Mouse (Mus musculus) embryonic facial prominence, embryonic 13.5 days (tissue): ENCODE measurements around the gene Usp46. TPM values are rescaled to one million over a fixed set of nuclear protein-coding genes. Genes with fewer than 3 reads are reported as not detected.
A peak's percentile ranks its signal among the peaks of the same experiment; 100 is the strongest.
"Not testable (repeated sequence)": the region's sequence is repeated elsewhere in the genome, so short reads cannot be mapped to it uniquely, and the experiment has no call there.

Source experiments
- ATAC-seq: fragments of 200-750 bp; cut with Nextera tagmentation; 2 replicates; pipeline ENCODE4 v1.8.0; 2017; ENCODE audit warnings: low read depth; ENCODE audit not compliant: insufficient number of reproducible peaks, insufficient read depth, low FRiP score, low TSS enrichment
- H3K27ac ChIP-seq: fragments of 300-500 bp; sonication (generic); 2 replicates; pipeline ENCODE4 v1.5.1; 2015; ENCODE audit warnings: moderate library complexity, mild to moderate bottlenecking, inconsistent platforms
- H3K27me3 ChIP-seq: fragments of 300-500 bp; sonication (generic); 2 replicates; pipeline ENCODE4 v1.6.1; 2015; ENCODE audit warnings: mild to moderate bottlenecking, inconsistent platforms
- H3K36me3 ChIP-seq: fragments of 300-500 bp; sonication (generic); 2 replicates; pipeline ENCODE4 v1.6.1; 2015; ENCODE audit warnings: mild to moderate bottlenecking, inconsistent platforms
- H3K4me1 ChIP-seq: fragments of 300-500 bp; sonication (generic); 2 replicates; pipeline ENCODE4 v1.6.1; 2015; ENCODE audit warnings: inconsistent platforms
- H3K4me2 ChIP-seq: fragments of 300-500 bp; sonication (generic); 2 replicates; pipeline ENCODE4 v1.6.1; 2015; ENCODE audit warnings: moderate library complexity, mild to moderate bottlenecking, inconsistent platforms
- H3K4me3 ChIP-seq: fragments of 300-500 bp; sonication (generic); 2 replicates; pipeline ENCODE4 v1.5.1; 2015; ENCODE audit warnings: mild to moderate bottlenecking, inconsistent platforms
- H3K9ac ChIP-seq: fragments of 300-500 bp; sonication (generic); 2 replicates; pipeline ENCODE4 v1.6.1; 2015; ENCODE audit warnings: mild to moderate bottlenecking, inconsistent platforms
- H3K9me3 ChIP-seq: fragments of 300-500 bp; sonication (generic); 2 replicates; pipeline ENCODE4 v1.6.1; 2016; ENCODE audit warnings: inconsistent platforms
- WGBS: fragments of 180-500 bp; shearing (Covaris S2); methylation state at CpG from one replicate; pipeline ENCODE4 v1.1.7; 2015; ENCODE audit warnings: mixed read lengths; 5-methylcytosine and 5-hydroxymethylcytosine counted together
- polyA plus RNA-seq: library from polyadenylated mRNA; unstranded; fragments of >200 nt; fragmentation: Nextera tagmentation; extraction: Ambion mirVana; gene quantifications from 2 replicates; pipeline ENCODE4 v1.2.1, GENCODE M21; 2015

Gene Usp46
- polyA plus RNA-seq, 1 experiment from 2014 or later, result 36.5 TPM

- H3K9me3 ChIP-seq, result no peaks in the 10 kb centered on the region
- WGBS, result 14% methylated on average over 11 of the region's 11 CpGs
- peak overlapping the region; percentile 85 for H3K4me3 ChIP-seq
- H3K27me3 ChIP-seq, result no peaks in the 10 kb centered on the region
- peak overlapping the region; percentile 89 for H3K27ac ChIP-seq
- H3K36me3 ChIP-seq, result peaks cover 32% of the 10 kb centered on the region
- H3K4me2 ChIP-seq, result peak overlapping the region; percentile 85
- H3K4me1 ChIP-seq, result peaks cover 18% of the 10 kb centered on the region
- H3K9ac ChIP-seq, result peak overlapping the region; percentile 99
- no peak for ATAC-seq
These were observed 25.6 kb upstream of the Usp46 start for GRCm38 (mm10) chr5:74093556-74094428.

GRCm38 (mm10) chr5:74092833-74093555 is 24.8 kb upstream of the Usp46 start:
- Histone ChIP-seq H3K4me1 (peaks cover 16% of the 10 kb centered on the region), H3K27me3 (no peaks in the 10 kb centered on the region), H3K4me2 (peak overlapping the region; percentile 85), H3K9me3 (no peaks in the 10 kb centered on the region), H3K4me3 (peak overlapping the region; percentile 85), H3K27ac (peak overlapping the region; percentile 89), H3K9ac (peak overlapping the region; percentile 99), H3K36me3 (peaks cover 32% of the 10 kb centered on the region)
- ATAC-seq, result peak; percentile 95
- under 1% methylated on average over 57 of the region's 57 CpGs for WGBS

GRCm38 (mm10) chr5:74092481-74092832 is 24.2 kb upstream of the Usp46 start:
- no peak for ATAC-seq
- no peaks in the 10 kb centered on the region for H3K9me3 ChIP-seq
- H3K36me3 ChIP-seq, result peaks cover 31% of the 10 kb centered on the region
- peaks cover 16% of the 10 kb centered on the region for H3K4me1 ChIP-seq
- 44% methylated on average over 4 of the region's 4 CpGs for WGBS
- peak overlapping the region; percentile 29 for H3K27ac ChIP-seq
- peak overlapping the region; percentile 85 for H3K4me2 ChIP-seq
- no peaks in the 10 kb centered on the region for H3K27me3 ChIP-seq
- H3K9ac ChIP-seq, result peak overlapping the region; percentile 36; the same call in 1 of the 2 replicates
- H3K4me3 ChIP-seq, result peak overlapping the region; percentile 85

GRCm38 (mm10) chr5:74089643-74090042 is 21.4 kb upstream of the Usp46 start:
- peaks cover 5% of the 10 kb centered on the region; the same call in 1 of the 2 replicates for H3K36me3 ChIP-seq
- ATAC-seq, result no peak
- H3K27me3 ChIP-seq, result no peaks in the 10 kb centered on the region
- H3K27ac ChIP-seq, result no peak overlapping the region
- WGBS, result 83% methylated on average over 3 of the region's 3 CpGs
- no peak overlapping the region for H3K4me2 ChIP-seq
- no peaks in the 10 kb centered on the region for H3K9me3 ChIP-seq
- H3K9ac ChIP-seq, result no peak overlapping the region
- peaks cover 10% of the 10 kb centered on the region for H3K4me1 ChIP-seq
- H3K4me3 ChIP-seq, result no peak overlapping the region

- peaks cover 1% of the 10 kb centered on the region; the same call in 1 of the 2 replicates for H3K27me3 ChIP-seq
- no peak overlapping the region for H3K9ac ChIP-seq
- H3K4me3 ChIP-seq, result no peak overlapping the region
- no peaks in the 10 kb centered on the region for H3K9me3 ChIP-seq
- ATAC-seq, result no peak
- no peaks in the 10 kb centered on the region for H3K36me3 ChIP-seq
- 70% methylated on average over 6 of the region's 6 CpGs for WGBS
- no peak overlapping the region for H3K27ac ChIP-seq
- peaks cover 14% of the 10 kb centered on the region for H3K4me1 ChIP-seq
- no peak overlapping the region for H3K4me2 ChIP-seq
These were observed 13.5 kb upstream of the Usp46 start for GRCm38 (mm10) chr5:74081756-74082155.

GRCm38 (mm10) chr5:74078861-74079615 is 10.8 kb upstream of the Usp46 start:
- WGBS, result 70% methylated on average over 11 of the region's 11 CpGs
- peaks cover 9% of the 10 kb centered on the region for H3K27me3 ChIP-seq

GRCm38 (mm10) chr5:74078400-74078799 is 10.2 kb upstream of the Usp46 start:
- Histone ChIP-seq H3K9ac (no peak overlapping the region), H3K4me2 (no peak overlapping the region), H3K36me3 (no peaks in the 10 kb centered on the region), H3K4me3 (no peak overlapping the region), H3K27me3 (peaks cover 9% of the 10 kb centered on the region), H3K27ac (no peak overlapping the region), H3K9me3 (no peaks in the 10 kb centered on the region), H3K4me1 (peaks cover 15% of the 10 kb centered on the region)
- 78% methylated on average over 1 of the region's 1 CpGs for WGBS
- ATAC-seq, result no peak

More at GRCm38 (mm10) chr5:74078861-74079615, 10.8 kb upstream of the Usp46 start:
- Histone ChIP-seq H3K4me1 (peaks cover 15% of the 10 kb centered on the region), H3K4me2 (no peak overlapping the region), H3K9me3 (no peaks in the 10 kb centered on the region), H3K4me3 (no peak overlapping the region), H3K36me3 (no peaks in the 10 kb centered on the region), H3K9ac (no peak overlapping the region), H3K27ac (no peak overlapping the region)
- no peak for ATAC-seq

- ATAC-seq, result no peak
- 27% methylated on average over 8 of the region's 8 CpGs for WGBS
- Histone ChIP-seq H3K27ac (no peak overlapping the region), H3K36me3 (no peaks in the 10 kb centered on the region), H3K9me3 (no peaks in the 10 kb centered on the region), H3K4me3 (no peak overlapping the region), H3K4me2 (no peak overlapping the region), H3K27me3 (peaks cover 9% of the 10 kb centered on the region), H3K9ac (no peak overlapping the region), H3K4me1 (peaks cover 15% of the 10 kb centered on the region)
These were observed 9.7 kb upstream of the Usp46 start for GRCm38 (mm10) chr5:74077959-74078358.

GRCm38 (mm10) chr5:74076759-74077158 is 8.5 kb upstream of the Usp46 start:
- ATAC-seq, result no peak
- H3K27ac ChIP-seq, result no peak overlapping the region
- peaks cover 9% of the 10 kb centered on the region for H3K27me3 ChIP-seq
- no peaks in the 10 kb centered on the region for H3K9me3 ChIP-seq
- no peaks in the 10 kb centered on the region for H3K36me3 ChIP-seq
- 6% methylated on average over 9 of the region's 9 CpGs for WGBS
- H3K4me3 ChIP-seq, result no peak overlapping the region
- H3K4me2 ChIP-seq, result peak overlapping the region; percentile 14; the same call in 1 of the 2 replicates
- H3K9ac ChIP-seq, result no peak overlapping the region
- peaks cover 15% of the 10 kb centered on the region for H3K4me1 ChIP-seq

- H3K9ac ChIP-seq, H3K27ac ChIP-seq, H3K4me2 ChIP-seq, H3K9me3 ChIP-seq, H3K36me3 ChIP-seq, H3K27me3 ChIP-seq, ATAC-seq, H3K4me3 ChIP-seq: not testable (repeated sequence)
- WGBS, result 83% methylated on average over 5 of the region's 5 CpGs
- peaks cover 35% of the 10 kb centered on the region for H3K4me1 ChIP-seq
These were observed 2.3 kb upstream of the Usp46 start for GRCm38 (mm10) chr5:74070564-74070963.

- peaks cover 51% of the 10 kb centered on the region for H3K4me1 ChIP-seq
- under 1% methylated on average over 18 of the region's 18 CpGs for WGBS
- peak; percentile 53 for ATAC-seq
These were observed 587 bp upstream of the Usp46 start for GRCm38 (mm10) chr5:74068714-74069321.

More at GRCm38 (mm10) chr5:74068714-74069321, 587 bp upstream of the Usp46 start:
- Histone ChIP-seq H3K9ac (peak overlapping the region; percentile 96), H3K9me3 (no peaks in the 10 kb centered on the region), H3K27ac (peak overlapping the region; percentile 98), H3K36me3 (no peaks in the 10 kb centered on the region), H3K27me3 (no peaks in the 10 kb centered on the region), H3K4me3 (peak overlapping the region; percentile 81), H3K4me2 (peak overlapping the region; percentile 79)
